Mouse (Mus musculus): ENCODE measurements around the gene Slc23a4. TPM values are rescaled to one million over a fixed set of nuclear protein-coding genes. Genes with fewer than 3 reads are reported as not detected.
A peak's percentile ranks its signal among the peaks of the same experiment; 100 is the strongest.

Slc23a4 gene
- polyA plus RNA-seq, 1 experiment from 2014 or later = 0.52 TPM

GRCm38 (mm10) chr6:34979291-34979690 is 8.9 kb downstream of the Slc23a4 start:
- DNase-seq (ENCODE audit: low spot score) (no peak), ATAC-seq (ENCODE audit: insufficient number of reproducible peaks, low FRiP score, low TSS enrichment, low read depth) (no peak)
- no peaks in the 10 kb centered on the region for H3K9me3 ChIP-seq (ENCODE audit: control insufficient read depth, low read length)
- WGBS = 66% methylated on average over 3 of the region's 3 CpGs
- no peak overlapping the region for H3K9ac ChIP-seq (ENCODE audit: low read length)
- H3K27me3 ChIP-seq (ENCODE audit: control insufficient read depth, insufficient read depth, low read length) = no peaks in the 10 kb centered on the region
- no peak overlapping the region for H3K4me2 ChIP-seq (ENCODE audit: low read depth, severe bottlenecking)
- no peak overlapping the region for H3K4me3 ChIP-seq (ENCODE audit: low read depth, low read length)
- no peak overlapping the region for H3K27ac ChIP-seq (replicated peaks; ENCODE audit: low read depth, low read length)
- no peaks in the 10 kb centered on the region for H3K4me1 ChIP-seq (ENCODE audit: control insufficient read depth, insufficient read depth, low read length)
- H3K36me3 ChIP-seq (ENCODE audit: control insufficient read depth, insufficient read depth, low read length) = no peaks in the 10 kb centered on the region

GRCm38 (mm10) chr6:34971181-34971580 is 17.0 kb downstream of the Slc23a4 start:
- Histone ChIP-seq H3K27ac (replicated peaks; ENCODE audit: low read depth, low read length) (no peak overlapping the region), H3K4me1 (ENCODE audit: control insufficient read depth, insufficient read depth, low read length) (peaks cover 7% of the 10 kb centered on the region; the same call in 1 of the 2 replicates), H3K36me3 (ENCODE audit: control insufficient read depth, insufficient read depth, low read length) (no peaks in the 10 kb centered on the region), H3K9ac (ENCODE audit: low read length) (no peak overlapping the region), H3K27me3 (ENCODE audit: control insufficient read depth, insufficient read depth, low read length) (no peaks in the 10 kb centered on the region), H3K4me2 (ENCODE audit: low read depth, severe bottlenecking) (no peak overlapping the region), H3K4me3 (ENCODE audit: low read depth, low read length) (no peak overlapping the region), H3K9me3 (ENCODE audit: control insufficient read depth, low read length) (no peaks in the 10 kb centered on the region)
- DNase-seq (ENCODE audit: low spot score) (no peak), ATAC-seq (ENCODE audit: insufficient number of reproducible peaks, low FRiP score, low TSS enrichment, low read depth) (no peak)
- WGBS = 9% methylated on average over 3 of the region's 3 CpGs

- DNase-seq (ENCODE audit: low spot score) (no peak), ATAC-seq (ENCODE audit: insufficient number of reproducible peaks, low FRiP score, low TSS enrichment, low read depth) (no peak)
- WGBS = 90% methylated on average over 6 of the region's 6 CpGs
- Histone ChIP-seq H3K9ac (ENCODE audit: low read length) (no peak overlapping the region), H3K27ac (replicated peaks; ENCODE audit: low read depth, low read length) (no peak overlapping the region), H3K4me3 (ENCODE audit: low read depth, low read length) (no peak overlapping the region), H3K4me2 (ENCODE audit: low read depth, severe bottlenecking) (no peak overlapping the region), H3K9me3 (ENCODE audit: control insufficient read depth, low read length) (no peaks in the 10 kb centered on the region), H3K27me3 (ENCODE audit: control insufficient read depth, insufficient read depth, low read length) (no peaks in the 10 kb centered on the region), H3K36me3 (ENCODE audit: control insufficient read depth, insufficient read depth, low read length) (no peaks in the 10 kb centered on the region), H3K4me1 (ENCODE audit: control insufficient read depth, insufficient read depth, low read length) (peaks cover 1% of the 10 kb centered on the region; the same call in 1 of the 2 replicates)
Measured at GRCm38 (mm10) chr6:34965819-34966539, 22.2 kb downstream of the Slc23a4 start.

GRCm38 (mm10) chr6:34964550-34964949 is 23.7 kb downstream of the Slc23a4 start:
- Histone ChIP-seq H3K4me2 (ENCODE audit: low read depth, severe bottlenecking) (no peak overlapping the region), H3K9ac (ENCODE audit: low read length) (no peak overlapping the region), H3K4me1 (ENCODE audit: control insufficient read depth, insufficient read depth, low read length) (no peaks in the 10 kb centered on the region), H3K9me3 (ENCODE audit: control insufficient read depth, low read length) (no peaks in the 10 kb centered on the region), H3K27me3 (ENCODE audit: control insufficient read depth, insufficient read depth, low read length) (no peaks in the 10 kb centered on the region), H3K36me3 (ENCODE audit: control insufficient read depth, insufficient read depth, low read length) (no peaks in the 10 kb centered on the region), H3K4me3 (ENCODE audit: low read depth, low read length) (no peak overlapping the region), H3K27ac (replicated peaks; ENCODE audit: low read depth, low read length) (no peak overlapping the region)
- DNase-seq (ENCODE audit: low spot score) (no peak), ATAC-seq (ENCODE audit: insufficient number of reproducible peaks, low FRiP score, low TSS enrichment, low read depth) (no peak)
- whole genome bisulfite sequencing = 84% methylated on average over 2 of the region's 2 CpGs

GRCm38 (mm10) chr6:34959131-34959530 is 29.1 kb downstream of the Slc23a4 start:
- DNase-seq (ENCODE audit: low spot score) (no peak), ATAC-seq (ENCODE audit: insufficient number of reproducible peaks, low FRiP score, low TSS enrichment, low read depth) (no peak)
- no peaks in the 10 kb centered on the region for H3K27me3 ChIP-seq (ENCODE audit: control insufficient read depth, insufficient read depth, low read length)
- no peak overlapping the region for H3K4me2 ChIP-seq (ENCODE audit: low read depth, severe bottlenecking)
- H3K27ac ChIP-seq (replicated peaks; ENCODE audit: low read depth, low read length) = no peak overlapping the region
- H3K4me1 ChIP-seq (ENCODE audit: control insufficient read depth, insufficient read depth, low read length) = no peaks in the 10 kb centered on the region
- no peaks in the 10 kb centered on the region for H3K36me3 ChIP-seq (ENCODE audit: control insufficient read depth, insufficient read depth, low read length)
- no peaks in the 10 kb centered on the region for H3K9me3 ChIP-seq (ENCODE audit: control insufficient read depth, low read length)
- WGBS = 92% methylated on average over 7 of the region's 7 CpGs
- no peak overlapping the region for H3K9ac ChIP-seq (ENCODE audit: low read length)
- no peak overlapping the region for H3K4me3 ChIP-seq (ENCODE audit: low read depth, low read length)

- no peaks in the 10 kb centered on the region for H3K27me3 ChIP-seq (ENCODE audit: control insufficient read depth, insufficient read depth, low read length)
- H3K9me3 ChIP-seq (ENCODE audit: control insufficient read depth, low read length) = no peaks in the 10 kb centered on the region
- H3K4me1 ChIP-seq (ENCODE audit: control insufficient read depth, insufficient read depth, low read length) = no peaks in the 10 kb centered on the region
- no peak overlapping the region for H3K27ac ChIP-seq (replicated peaks; ENCODE audit: low read depth, low read length)
- ATAC-seq (ENCODE audit: insufficient number of reproducible peaks, low FRiP score, low TSS enrichment, low read depth) (no peak), DNase-seq (ENCODE audit: low spot score) (no peak)
- no peaks in the 10 kb centered on the region for H3K36me3 ChIP-seq (ENCODE audit: control insufficient read depth, insufficient read depth, low read length)
- H3K4me3 ChIP-seq (ENCODE audit: low read depth, low read length) = no peak overlapping the region
- H3K9ac ChIP-seq (ENCODE audit: low read length) = no peak overlapping the region
- WGBS = 42% methylated on average over 8 of the region's 8 CpGs
- H3K4me2 ChIP-seq (ENCODE audit: low read depth, severe bottlenecking) = peak overlapping the region; percentile 20; the same call in 1 of the 2 replicates
Measured at GRCm38 (mm10) chr6:34955862-34956241, 32.4 kb downstream of the Slc23a4 start.

- Histone ChIP-seq H3K36me3 (ENCODE audit: control insufficient read depth, insufficient read depth, low read length) (no peaks in the 10 kb centered on the region), H3K27ac (replicated peaks; ENCODE audit: low read depth, low read length) (no peak overlapping the region), H3K27me3 (ENCODE audit: control insufficient read depth, insufficient read depth, low read length) (no peaks in the 10 kb centered on the region), H3K4me2 (ENCODE audit: low read depth, severe bottlenecking) (peak overlapping the region; percentile 20; the same call in 1 of the 2 replicates), H3K4me1 (ENCODE audit: control insufficient read depth, insufficient read depth, low read length) (no peaks in the 10 kb centered on the region), H3K9me3 (ENCODE audit: control insufficient read depth, low read length) (no peaks in the 10 kb centered on the region), H3K4me3 (ENCODE audit: low read depth, low read length) (no peak overlapping the region), H3K9ac (ENCODE audit: low read length) (no peak overlapping the region)
- ATAC-seq (ENCODE audit: insufficient number of reproducible peaks, low FRiP score, low TSS enrichment, low read depth) (0 out of 2 replicates have a peak, but pooled peaks have one; percentile 73), DNase-seq (ENCODE audit: low spot score) (peak; percentile 56)
- WGBS = 49% methylated on average over 18 of the region's 18 CpGs
Measured at GRCm38 (mm10) chr6:34954926-34955861, 33.0 kb downstream of the Slc23a4 start.

GRCm38 (mm10) chr6:34951956-34952667 is 36.1 kb downstream of the Slc23a4 start:
- 69% methylated on average over 7 of the region's 7 CpGs for WGBS
- no peaks in the 10 kb centered on the region for H3K4me1 ChIP-seq (ENCODE audit: control insufficient read depth, insufficient read depth, low read length)
- no peak overlapping the region for H3K4me3 ChIP-seq (ENCODE audit: low read depth, low read length)
- H3K27me3 ChIP-seq (ENCODE audit: control insufficient read depth, insufficient read depth, low read length) = peaks cover 4% of the 10 kb centered on the region
- H3K4me2 ChIP-seq (ENCODE audit: low read depth, severe bottlenecking) = no peak overlapping the region
- no peaks in the 10 kb centered on the region for H3K36me3 ChIP-seq (ENCODE audit: control insufficient read depth, insufficient read depth, low read length)
- H3K9me3 ChIP-seq (ENCODE audit: control insufficient read depth, low read length) = no peaks in the 10 kb centered on the region; the same call in 1 of the 2 replicates
- DNase-seq (ENCODE audit: low spot score) = no peak
- no peak overlapping the region for H3K9ac ChIP-seq (ENCODE audit: low read length)
- H3K27ac ChIP-seq (replicated peaks; ENCODE audit: low read depth, low read length) = no peak overlapping the region
- no peak for ATAC-seq (ENCODE audit: insufficient number of reproducible peaks, low FRiP score, low TSS enrichment, low read depth)
